Mouse (Mus musculus) frontal cortex, adult (tissue): ENCODE measurements at regions not wholly inside any gene's neighbourhood (a gene's known extent, or its start where the extent isn't known, plus 50 kb on each side); places are given as distances from the start of the nearest gene placed in this dataset.
"Not testable (repeated sequence)": the region's sequence is repeated elsewhere in the genome, so short reads cannot be mapped to it uniquely, and the experiment has no call there.

Source experiments
- ATAC-seq: cut with Nextera tagmentation; 2 replicates; pipeline ENCODE4 v1.9.2; 2017; ENCODE audit warnings: mild to moderate bottlenecking, moderate library complexity, mixed read lengths; ENCODE audit not compliant: low TSS enrichment

- not testable (repeated sequence) for ATAC-seq
These were observed 62.4 kb upstream of the Tgm3 start for GRCm38 (mm10) chr2:129949786-129950185.

DNA sequence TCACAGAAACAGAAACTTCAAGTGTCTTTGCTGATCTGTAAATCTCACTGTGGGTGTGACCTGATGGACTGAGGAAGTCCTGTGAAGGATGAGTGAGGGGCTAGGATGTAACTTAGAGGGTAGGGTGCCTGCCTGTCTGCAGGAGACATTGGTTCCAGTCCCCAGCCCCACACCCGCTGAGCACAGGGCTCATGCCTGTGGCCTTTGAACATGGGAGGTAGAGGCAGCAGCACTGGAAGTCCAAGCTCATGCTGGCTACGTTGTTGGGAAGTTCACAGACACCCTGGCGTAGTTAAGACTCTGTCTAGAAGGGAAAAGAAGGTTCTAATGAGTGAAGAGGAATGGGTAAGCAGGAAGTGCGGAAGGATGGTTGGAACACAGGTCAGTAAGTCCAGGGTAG, 59.7 kb upstream of the Tgm3 start:
- no peak for ATAC-seq

- no peak for ATAC-seq
These were observed 56.9 kb upstream of the Tgm3 start for GRCm38 (mm10) chr2:129955260-129955691.

DNA sequence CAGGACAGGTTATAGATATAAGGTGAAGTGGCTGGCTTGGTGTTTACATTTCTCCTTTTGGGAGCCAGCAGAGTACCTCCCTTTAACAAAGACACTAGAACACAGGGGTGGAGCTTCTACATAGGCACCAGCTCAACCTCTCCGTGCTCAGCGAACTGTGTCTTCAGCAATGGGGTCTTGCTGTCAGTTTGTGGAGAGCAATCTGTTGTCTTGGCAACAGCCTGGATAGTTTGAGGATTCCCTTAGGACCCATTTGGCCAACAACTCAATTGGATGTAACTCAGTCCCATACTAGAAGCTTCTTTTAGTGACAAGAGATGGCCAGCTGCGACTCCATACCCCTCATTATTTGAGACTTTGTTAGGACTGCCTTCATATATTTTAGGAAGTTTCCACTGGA, 54.0 kb upstream of the Tgm3 start:
- no peak for ATAC-seq

DNA sequence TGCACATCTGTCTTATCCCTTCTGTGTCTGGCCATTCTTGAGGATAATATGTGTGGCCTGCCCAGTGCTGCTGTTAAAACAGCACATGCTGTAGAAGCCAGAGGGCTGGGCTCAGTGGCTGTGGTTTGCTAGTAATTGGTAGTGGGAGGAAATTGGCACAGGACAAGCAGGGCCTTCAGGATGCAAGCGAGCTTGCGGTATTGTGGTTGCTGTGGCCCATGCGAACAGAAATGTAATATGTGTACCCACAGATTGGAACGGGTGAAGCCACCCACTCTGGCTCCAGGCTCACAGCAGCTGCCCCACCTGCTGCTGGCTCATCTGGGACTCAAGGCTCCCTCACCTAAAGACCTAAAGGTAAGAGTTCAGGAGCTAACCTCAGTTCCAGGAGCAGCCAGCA, 51.8 kb upstream of the Tgm3 start:
- ATAC-seq: no peak

DNA sequence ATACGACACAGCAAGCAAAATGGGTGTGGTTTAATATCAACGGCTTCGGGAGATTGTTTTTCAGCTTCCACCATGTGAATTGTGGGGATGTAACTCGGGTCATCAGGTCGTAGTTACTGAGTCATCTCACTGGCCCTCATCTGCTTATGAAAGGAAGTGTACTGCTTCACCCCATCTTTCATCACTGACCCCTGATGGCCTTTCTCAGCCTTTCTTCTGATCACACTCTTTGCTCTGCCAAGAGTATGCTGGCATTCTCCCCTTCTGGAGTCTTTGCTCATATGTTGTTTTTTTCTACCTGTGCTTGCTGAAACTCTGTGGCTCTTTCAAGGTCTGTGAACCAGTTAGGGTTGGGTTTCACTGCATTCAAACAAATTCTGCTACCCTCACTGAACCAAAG, 50.6 kb upstream of the Tgm3 start:
- ATAC-seq: no peak
